In genomic region chr7:141902791-141903190, GRCm38 (mm10) we compare ENCODE assay signal across 8 mouse cellular contexts. TPM values are rescaled to one million over a fixed set of nuclear protein-coding genes. Genes with fewer than 3 reads are reported as not detected.
DNase-seq lines count a peak whose midpoint lies in the region; ATAC-seq and TF ChIP-seq lines count a peak whose summit lies in the region.

No protein-coding gene starts in this region.

- H3K4me3 ChIP-seq in heart, embryonic 14.5 days (ENCODE audit: control insufficient read depth in 1 of 2, insufficient read depth in 1 of 2, low read depth in 1 of 2, low read length in 2 of 2), result peak overlapping the region; percentile 74 to 83
- H3K4me3 ChIP-seq in C2C12 (ENCODE audit: insufficient read depth, poor library complexity, severe bottlenecking), result peak overlapping the region; percentile 71
- peak overlapping the region; percentile 22 for H3K4me3 ChIP-seq in embryonic fibroblast, embryonic 13.5 days (ENCODE audit: insufficient read depth, low read length)

- H3K9me3 ChIP-seq in heart, embryonic 14.5 days (ENCODE audit: control insufficient read depth, low read length), result no peaks in the 10 kb centered on the region

- H3K79me3 ChIP-seq in C2C12 (ENCODE audit: low read depth), result peaks cover 25% of the 10 kb centered on the region

- H3K79me2 ChIP-seq in C2C12 (ENCODE audit: control insufficient read depth, insufficient read depth), result peaks cover 43% of the 10 kb centered on the region

- no peak for TF ChIP-seq CTCF in C2C12 (IDR thresholded peaks at IDR 0.05; ENCODE audit: control insufficient read depth, insufficient read depth, insufficient read length)
- TF ChIP-seq CTCF in embryonic fibroblast, embryonic 13.5 days (IDR thresholded peaks at IDR 0.05; ENCODE audit: borderline replicate concordance, insufficient read depth, low read length), result no peak

- H3ac ChIP-seq in C2C12 (ENCODE audit: control insufficient read depth, insufficient read length, low read depth), result peak overlapping the region; percentile 19

- peak overlapping the region in 1 of 2 experiments; percentile 77; a peak in 2 of 4 replicates for H3K27ac ChIP-seq in heart, embryonic 14.5 days (replicated peaks in 1 of 2; ENCODE audit: control insufficient read depth in 1 of 2, insufficient read depth in 1 of 2, low read depth in 2 of 2, low read length in 2 of 2)
- H3K27ac ChIP-seq in embryonic fibroblast, embryonic 13.5 days (ENCODE audit: insufficient read depth, low read length), result no peak overlapping the region

- peaks cover 7 to 29% of the 10 kb centered on the region in 2 experiments for H3K4me1 ChIP-seq in heart, embryonic 14.5 days (ENCODE audit: control insufficient read depth in 2 of 2, insufficient read depth in 2 of 2, low read length in 2 of 2)
- H3K4me1 ChIP-seq in embryonic fibroblast, embryonic 13.5 days (ENCODE audit: control insufficient read depth, insufficient read depth, low read length), result peaks cover 11% of the 10 kb centered on the region

- 69% methylated on average over 4 of the region's 4 CpGs for WGBS in heart, embryonic 14.5 days

- peak overlapping the region; percentile 76 for H3K9ac ChIP-seq in heart, embryonic 14.5 days (ENCODE audit: low read length)

- H3K36me3 ChIP-seq in heart, embryonic 14.5 days (ENCODE audit: control insufficient read depth, insufficient read depth, low read length), result no peaks in the 10 kb centered on the region
- H3K36me3 ChIP-seq in C2C12 (ENCODE audit: control insufficient read depth, insufficient read depth), result no peaks in the 10 kb centered on the region

- intact Hi-C loops in left cerebral cortex, postnatal 14 days (cut with DNase I), result loop anchor here (2.0 kb wide), 1 partner anchor 46 kb away; the partner anchor contains the start of gene Brsk2

- no peak for TF ChIP-seq POLR2A in embryonic fibroblast, embryonic 13.5 days (IDR thresholded peaks at IDR 0.05; ENCODE audit: low read depth, low read length)

- ATAC-seq in heart, embryonic 14.5 days (ENCODE audit: insufficient number of reproducible peaks, insufficient read depth, low FRiP score, low read depth), result no peak

- no peak for DNase-seq in heart, postnatal 4 days
- peak; percentile 64 to 77 for DNase-seq in left cerebral cortex, postnatal 14 days (ENCODE audit: low spot score in 2 of 2)
- peak; percentile 56 to 72 for DNase-seq in right cerebral cortex, postnatal 10 days (ENCODE audit: low spot score in 2 of 2)
- DNase-seq in natural killer cell, adult 2 months (ENCODE audit: low spot score in 2 of 2), result no peak
- no peak for DNase-seq in embryo, embryonic 11 days

- H3K4me2 ChIP-seq in heart, embryonic 14.5 days (ENCODE audit: low read length), result peak overlapping the region; percentile 79

- peaks cover 22% of the 10 kb centered on the region for H3K27me3 ChIP-seq in heart, embryonic 14.5 days (ENCODE audit: control insufficient read depth, insufficient read depth, low read length)
- H3K27me3 ChIP-seq in C2C12 (ENCODE audit: control insufficient read depth, insufficient read depth, insufficient read length), result peaks cover 13% of the 10 kb centered on the region

TF ChIP-seq in C2C12, 6 proteins besides CTCF, POLR2A, EP300 and RAD21:
- TF ChIP-seq USF1 (IDR thresholded peaks at IDR 0.05; ENCODE audit: low read depth) (no peak), FOSL1 (IDR thresholded peaks at IDR 0.05; ENCODE audit: insufficient read depth, low read length, poor library complexity, severe bottlenecking) (no peak), MAX (IDR thresholded peaks at IDR 0.05) (no peak), CEBPB (IDR thresholded peaks at IDR 0.05; ENCODE audit: low read depth) (no peak), MYOG (IDR thresholded peaks at IDR 0.05; ENCODE audit: control insufficient read depth, extremely low read depth, insufficient read length) (no peak), MYOD1 (IDR thresholded peaks at IDR 0.05; ENCODE audit: control insufficient read depth, insufficient read length, low read depth) (no peak)
TF ChIP-seq in C2C12: peak in this region for 0.

RNA-seq across cellular contexts. Expression of gene Tollip, which starts 15.5 kb away (rescaled TPM):
- polyA plus RNA-seq in heart, embryonic 14.5 days (2014; fragmentation: Nextera tagmentation; extraction: Ambion mirVana), result 41.5 and 41.7 TPM in 2 replicates
- 10 to 100 TPM; 47.0 to 48.3 TPM for total RNA-seq in heart, postnatal 4 days (2021)
- polyA plus RNA-seq in C2C12 (2012; fragmentation: generic; extraction: Trizol), result 29.5 TPM
- polyA plus RNA-seq in embryonic fibroblast, embryonic 13.5 days (2011; ENCODE audit: insufficient read length, low read depth, missing spikeins), result 40.3 and 43.8 TPM in 2 replicates
- total RNA-seq in left cerebral cortex, postnatal 14 days (2021), result 100 to 1,000 TPM; 142 to 160 TPM

RNA-seq across cellular contexts. Expression of gene Brsk2, which starts 46.8 kb away (rescaled TPM):
- polyA plus RNA-seq in heart, embryonic 14.5 days (2014; fragmentation: Nextera tagmentation; extraction: Ambion mirVana), result 0.27 and 0.69 TPM in 2 replicates
- under 1 TPM; 0.19 to 0.32 TPM for total RNA-seq in heart, postnatal 4 days (2021)
- 0.05 TPM for polyA plus RNA-seq in C2C12 (2012; fragmentation: generic; extraction: Trizol)
- not detected in 2 replicates for polyA plus RNA-seq in embryonic fibroblast, embryonic 13.5 days (2011; ENCODE audit: insufficient read length, low read depth, missing spikeins)
- 100 to 1,000 TPM; 200 to 202 TPM for total RNA-seq in left cerebral cortex, postnatal 14 days (2021)

Comparison
In these comparisons a context has a peak if more than half of its experiments do, and no peak if none do; other contexts are left out.
1. H3K4me3 ChIP-seq: peak in every context shown above with its lines; median percentile 78 in heart, embryonic 14.5 days; 71 in C2C12; 22 in embryonic fibroblast, embryonic 13.5 days.
2. DNase-seq: peak in left cerebral cortex, postnatal 14 days (2 of 2) and right cerebral cortex, postnatal 10 days (2 of 2); none in heart, postnatal 4 days (single experiment), natural killer cell, adult 2 months (0 of 2) and embryo, embryonic 11 days (single experiment).